Mouse (Mus musculus): ENCODE measurements around the gene Gimap9.
A peak's percentile ranks its signal among the peaks of the same experiment; 100 is the strongest.
"Not testable (repeated sequence)": the region's sequence is repeated elsewhere in the genome, so short reads cannot be mapped to it uniquely, and the experiment has no call there.

Gene Gimap9

GRCm38 (mm10) chr6:48665471-48665870 lies 10.5 kb upstream of the Gimap9 start:
- no peak for DNase-seq (ENCODE audit: low spot score)

GRCm38 (mm10) chr6:48666159-48666586 lies 9.8 kb upstream of the Gimap9 start:
- DNase-seq (ENCODE audit: low spot score) = no peak

GRCm38 (mm10) chr6:48668022-48668421 lies 7.9 kb upstream of the Gimap9 start:
- DNase-seq (ENCODE audit: low spot score) = no peak

GRCm38 (mm10) chr6:48669446-48669969 lies 6.4 kb upstream of the Gimap9 start:
- DNase-seq (ENCODE audit: low spot score) = no peak

- DNase-seq (ENCODE audit: low spot score) = no peak
These were observed 1.5 kb upstream of the Gimap9 start for GRCm38 (mm10) chr6:48674291-48675058.

- DNase-seq (ENCODE audit: low spot score) = peak; percentile 20
These were observed 464 bp upstream of the Gimap9 start for GRCm38 (mm10) chr6:48675400-48675930.

GRCm38 (mm10) chr6:48676860-48677415 lies 1.0 kb downstream of the Gimap9 start:
- DNase-seq (ENCODE audit: low spot score) = no peak

- DNase-seq (ENCODE audit: low spot score) = no peak
These were observed 1.8 kb downstream of the Gimap9 start for GRCm38 (mm10) chr6:48677492-48678345.

GRCm38 (mm10) chr6:48678391-48678790 lies 2.5 kb downstream of the Gimap9 start:
- DNase-seq (ENCODE audit: low spot score) = no peak

GRCm38 (mm10) chr6:48679701-48680100 lies 3.8 kb downstream of the Gimap9 start:
- DNase-seq (ENCODE audit: low spot score) = no peak

GRCm38 (mm10) chr6:48680421-48680820 lies 4.5 kb downstream of the Gimap9 start:
- no peak for DNase-seq (ENCODE audit: low spot score)

GRCm38 (mm10) chr6:48681472-48682090 lies 5.7 kb downstream of the Gimap9 start:
- DNase-seq (ENCODE audit: low spot score) = no peak

GRCm38 (mm10) chr6:48682271-48682670 lies 6.3 kb downstream of the Gimap9 start:
- no peak for DNase-seq (ENCODE audit: low spot score)

GRCm38 (mm10) chr6:48683263-48683821 lies 7.4 kb downstream of the Gimap9 start:
- DNase-seq (ENCODE audit: low spot score) = not testable (repeated sequence)

GRCm38 (mm10) chr6:48684319-48684718 lies 8.4 kb downstream of the Gimap9 start, which contains the start of gene Gimap4:
Gene Gimap4, plus strand, starts transcription at chr6:48684549.
- no peak for DNase-seq (ENCODE audit: low spot score)

GRCm38 (mm10) chr6:48684806-48685205 lies 8.9 kb downstream of the Gimap9 start:
- no peak for DNase-seq (ENCODE audit: low spot score)

GRCm38 (mm10) chr6:48685251-48685650 lies 9.3 kb downstream of the Gimap9 start:
- DNase-seq (ENCODE audit: low spot score) = no peak

- no peak for DNase-seq (ENCODE audit: low spot score)
These were observed 10.1 kb downstream of the Gimap9 start for GRCm38 (mm10) chr6:48685694-48686665.

- no peak for DNase-seq (ENCODE audit: low spot score)
These were observed 11.1 kb downstream of the Gimap9 start for GRCm38 (mm10) chr6:48687077-48687476.

- DNase-seq (ENCODE audit: low spot score) = no peak
These were observed 13.4 kb downstream of the Gimap9 start for GRCm38 (mm10) chr6:48689320-48689719.
